Mouse (Mus musculus) heart, adult 9 months (tissue): ENCODE data around the gene Abcc5.
A peak's percentile ranks its signal among the peaks of the same experiment; 100 is the strongest.
"Not testable (repeated sequence)": the region's sequence is repeated elsewhere in the genome, so short reads cannot be mapped to it uniquely, and the experiment has no call there.

Source experiments
- DNase-seq, 2 experiments: peaks; one replicate each; pipeline ENCODE4 v3.0.0; 2022; ENCODE audit warnings: low spot score in 2 of 2

The Abcc5 gene

DNA sequence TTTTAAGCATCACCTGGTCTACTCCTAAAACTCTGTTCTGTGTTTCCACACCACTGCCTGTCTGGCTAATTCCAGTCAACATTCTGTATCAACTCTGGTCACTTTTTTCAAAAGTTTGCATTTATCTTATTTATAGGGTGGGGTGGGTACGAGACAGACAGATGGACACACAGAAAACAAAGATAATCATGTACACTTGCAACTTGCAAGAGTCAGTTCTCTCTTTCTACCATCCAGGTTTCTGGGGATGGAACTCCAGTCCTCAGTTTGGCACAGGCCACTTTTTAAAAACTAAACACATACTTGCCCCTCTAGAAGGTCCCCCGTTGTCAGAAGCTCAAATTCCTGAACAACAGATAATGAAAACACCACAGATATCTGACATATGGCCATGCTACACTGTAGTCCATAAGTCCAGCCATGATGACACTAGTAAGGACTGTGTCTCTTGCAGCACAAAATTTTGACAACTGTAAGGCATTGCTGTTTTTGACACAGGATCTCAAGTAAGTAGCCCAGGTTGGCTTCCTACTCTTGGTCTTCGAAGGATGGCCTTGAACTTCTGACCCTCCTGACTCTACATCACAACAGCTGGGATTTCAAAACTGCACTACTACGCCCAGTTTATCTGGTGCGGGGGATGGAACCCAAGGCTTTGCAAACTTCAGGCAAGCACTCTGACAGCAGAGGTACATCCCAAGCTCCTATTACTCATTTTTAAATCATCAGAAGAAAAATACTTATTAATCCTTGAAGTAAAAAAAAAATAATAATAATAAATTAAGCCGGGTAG, 3.1 kb downstream of the Abcc5 start:
- DNase-seq: no peak

DNA sequence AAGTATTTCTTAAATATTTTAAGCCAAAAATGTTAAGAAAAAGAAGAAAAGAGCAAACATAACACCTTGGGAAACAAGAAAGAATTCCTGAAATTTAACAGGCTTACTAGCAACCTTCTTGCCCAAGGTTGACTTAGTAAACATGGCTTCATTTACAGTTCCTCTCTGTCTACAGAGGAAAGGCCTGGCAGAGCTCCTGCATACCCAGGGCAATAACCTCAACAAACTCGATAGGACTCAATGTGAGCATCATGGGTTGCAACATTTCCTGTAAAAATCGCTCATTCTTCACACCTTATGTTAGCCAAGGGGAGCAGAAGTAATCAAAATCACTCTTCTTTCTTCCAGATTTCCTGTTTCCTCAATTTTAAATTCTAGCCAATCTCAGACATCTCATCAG, 8.1 kb downstream of the Abcc5 start:
- DNase-seq: no peak

DNA sequence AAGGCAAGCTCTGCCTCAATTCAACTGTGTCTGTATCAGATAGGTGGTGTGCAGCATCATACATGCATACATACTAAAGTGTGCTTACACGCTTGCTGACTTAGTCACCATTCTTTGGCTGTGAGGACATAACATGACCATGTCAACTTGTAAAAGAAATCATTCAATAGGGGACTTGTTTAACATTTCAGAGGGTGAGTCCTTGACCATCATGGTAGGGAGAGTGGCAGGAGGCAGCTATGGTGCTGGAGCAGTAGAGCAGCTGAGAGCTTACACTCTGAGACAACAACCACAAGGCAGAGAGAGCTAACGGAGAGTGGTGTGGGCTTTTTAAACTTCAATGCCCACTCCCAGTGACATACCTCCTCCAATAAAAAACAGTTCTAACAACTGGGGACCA, 9.9 kb downstream of the Abcc5 start:
- DNase-seq: no peak

DNA sequence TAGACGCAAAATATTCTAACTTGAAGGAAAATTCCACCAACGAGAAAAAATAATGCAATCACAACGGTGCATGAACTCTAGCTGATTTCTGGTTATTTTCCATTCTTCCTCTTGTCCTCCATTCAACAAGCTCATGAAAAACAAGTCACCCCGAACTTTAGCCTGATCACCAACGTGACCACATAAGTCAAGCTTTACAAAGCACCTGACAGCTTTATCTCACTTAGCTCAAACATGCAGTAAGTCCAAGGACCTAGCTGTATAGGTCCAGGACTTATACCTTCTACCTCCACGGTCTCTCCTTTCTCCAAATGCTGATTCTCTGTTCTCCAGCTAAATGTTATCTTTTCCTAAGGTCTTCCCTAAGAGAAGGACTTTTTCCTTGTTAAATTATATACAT, 10.4 kb downstream of the Abcc5 start:
- no peak for DNase-seq

DNA sequence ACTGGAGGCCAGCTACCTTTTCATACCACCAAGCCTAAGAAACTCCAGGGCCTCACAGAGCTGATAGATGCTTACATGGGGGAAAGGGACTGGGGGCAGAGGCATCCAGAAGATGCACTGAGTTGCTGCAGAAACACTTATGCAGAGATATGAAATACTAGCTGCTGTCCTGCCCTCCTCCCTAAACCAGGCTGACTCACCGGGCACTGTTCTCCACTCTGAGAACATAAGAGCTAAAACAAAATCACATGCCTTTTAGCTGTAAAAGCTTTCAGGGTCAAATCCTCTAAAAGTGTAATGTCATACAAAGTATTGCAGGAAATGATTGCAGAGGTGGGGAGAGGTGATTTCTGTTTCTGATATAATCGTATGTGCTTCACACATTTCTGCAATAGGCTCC, 11.0 kb downstream of the Abcc5 start:
- no peak for DNase-seq

DNA sequence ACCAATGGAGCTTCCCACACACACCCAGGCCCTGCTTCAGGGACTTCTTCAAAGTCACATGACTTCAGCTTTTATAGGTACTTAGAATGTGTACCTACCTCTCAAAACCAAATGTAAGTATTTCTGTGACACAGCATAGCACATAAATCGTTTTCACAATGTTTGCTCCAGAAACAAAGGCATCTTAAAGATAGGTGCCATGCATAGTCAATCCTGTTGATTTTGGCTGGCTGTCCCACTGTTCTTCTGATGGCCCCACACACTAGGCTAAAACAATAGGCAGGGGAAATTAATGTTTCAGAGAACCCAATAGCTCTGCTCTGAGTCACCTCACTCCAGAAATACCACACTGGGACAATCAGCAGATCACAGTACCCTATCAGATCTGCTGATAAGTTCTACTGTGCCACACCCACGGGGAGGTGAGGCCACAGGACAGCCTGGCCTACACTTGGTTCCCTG, 12.3 kb downstream of the Abcc5 start:
- peak; percentile 8 to 23 for DNase-seq

DNA sequence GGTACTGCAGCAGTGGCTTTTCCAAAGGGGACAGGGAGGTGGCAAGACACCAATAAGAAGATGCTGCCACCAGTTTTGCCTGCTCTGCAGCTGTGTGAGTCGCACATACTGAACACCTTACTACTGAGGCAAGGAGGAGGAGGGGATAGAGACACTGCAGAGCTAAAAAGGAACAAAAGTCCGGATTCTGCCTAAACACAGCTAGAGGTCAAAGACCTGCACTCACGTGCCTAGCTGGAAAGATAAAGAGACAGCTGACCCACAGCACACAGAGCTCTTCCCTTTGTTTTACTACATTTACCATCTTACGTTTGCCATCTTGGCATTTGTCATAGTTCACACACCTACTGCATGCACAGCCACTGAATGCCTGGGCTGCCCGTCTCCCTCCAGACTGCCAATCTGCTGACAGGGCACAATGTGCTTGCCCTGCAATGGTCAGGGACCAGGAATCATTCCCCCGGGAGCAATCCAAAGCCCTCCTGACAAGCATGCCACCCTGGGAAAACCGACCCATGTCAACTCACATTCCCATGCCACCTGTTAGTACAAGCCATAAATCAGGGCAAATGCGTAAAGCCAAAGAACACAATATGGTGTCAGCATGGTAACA, 14.1 kb downstream of the Abcc5 start:
- no peak for DNase-seq

DNA sequence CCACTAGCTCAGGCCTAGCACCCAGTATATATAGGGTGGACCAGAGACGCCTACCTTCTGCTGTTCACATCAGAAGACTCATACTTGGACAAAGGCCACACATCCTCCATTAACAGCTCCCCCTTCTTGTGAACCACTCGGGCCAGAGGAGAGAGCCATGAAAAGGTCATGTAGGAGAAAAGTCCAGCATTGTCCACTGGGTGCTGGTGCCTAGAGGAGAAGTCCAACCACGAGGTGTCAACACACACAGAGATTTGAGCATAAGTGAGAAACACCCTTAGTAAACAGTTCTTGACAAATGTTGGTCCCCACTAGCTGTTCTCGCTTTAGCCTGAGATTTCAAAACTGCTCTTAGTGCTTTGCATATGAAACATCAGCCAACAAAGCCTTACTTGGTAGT, 20.9 kb downstream of the Abcc5 start:
- no peak for DNase-seq

DNA sequence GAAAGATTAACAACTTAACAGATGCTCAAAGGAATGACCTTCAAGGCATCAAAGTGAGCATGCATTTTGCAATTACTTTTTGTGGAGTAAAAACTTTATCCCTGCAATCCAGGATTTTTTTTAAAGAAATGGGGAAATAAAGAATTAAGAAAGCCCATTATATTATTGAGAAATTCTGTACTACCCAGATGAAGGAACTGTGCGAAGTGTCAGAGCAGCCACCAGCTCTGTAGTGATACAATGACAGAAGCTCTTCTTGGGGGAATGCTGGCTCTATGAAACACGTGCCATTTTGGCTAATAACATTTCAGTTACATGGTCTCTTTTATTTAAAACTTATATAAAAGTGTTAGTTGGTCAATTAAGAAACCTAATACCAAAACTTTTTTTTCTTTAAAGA, 22.9 kb downstream of the Abcc5 start:
- no peak for DNase-seq

DNA sequence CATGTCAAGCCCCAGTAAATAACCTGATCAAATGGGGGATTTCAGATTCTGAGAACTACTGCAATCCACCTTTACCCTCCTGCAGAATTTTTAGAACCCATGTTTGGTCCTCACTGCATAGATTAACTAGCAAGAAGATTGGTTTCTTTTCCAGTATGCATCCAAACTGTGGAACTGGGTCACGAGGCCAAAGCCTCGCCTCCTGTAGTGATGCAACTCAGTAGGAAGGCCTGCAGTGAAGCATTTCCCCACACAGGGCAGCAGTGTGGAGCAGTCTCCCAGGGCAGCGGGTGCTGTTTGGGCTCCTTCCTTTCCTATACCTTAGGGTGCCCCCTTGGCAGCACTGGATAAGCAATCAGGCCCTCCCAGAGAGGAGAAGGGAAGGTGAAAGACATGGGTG, 24.6 kb downstream of the Abcc5 start:
- DNase-seq: no peak

DNA sequence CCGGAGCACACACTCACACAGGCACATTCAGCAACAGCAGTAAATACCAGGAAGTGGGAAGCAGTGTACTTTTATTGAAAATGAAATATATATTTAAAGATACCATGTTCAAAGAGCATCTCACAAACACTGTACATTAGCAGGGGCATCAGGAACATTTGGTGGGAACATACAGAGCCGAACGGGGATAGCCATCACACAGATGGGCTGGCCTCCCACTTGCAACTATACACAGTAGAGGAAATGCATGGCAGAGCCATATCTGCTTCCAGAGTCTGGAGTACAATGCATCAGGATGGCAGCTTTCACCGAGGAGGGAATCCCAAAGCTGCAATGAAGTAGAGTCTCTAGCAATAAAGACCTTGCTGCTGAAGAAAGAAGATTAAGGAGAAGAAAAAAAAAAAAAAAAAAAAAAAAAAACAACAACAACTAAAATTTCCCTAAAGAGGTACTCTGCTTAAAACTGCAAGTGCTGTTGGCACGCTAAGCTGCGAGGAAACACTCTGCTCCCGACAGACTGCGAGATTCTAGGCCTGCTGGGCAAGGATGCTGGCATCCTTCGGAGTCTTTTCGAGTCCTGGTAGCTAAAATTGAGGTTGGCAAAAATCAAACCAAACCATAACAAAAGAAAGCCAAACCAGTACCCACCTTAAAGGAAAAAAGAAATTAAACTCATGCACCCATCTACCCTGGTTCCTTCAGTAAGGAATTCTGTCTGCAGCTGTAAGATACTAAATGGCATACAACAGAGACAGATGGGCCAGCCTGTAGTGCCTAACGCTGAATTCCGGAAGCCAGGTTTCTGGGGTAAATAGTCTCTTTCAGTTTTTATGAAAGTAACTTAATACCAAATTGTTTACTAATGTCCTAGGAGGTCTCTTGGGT, 25.2 kb downstream of the Abcc5 start:
- no peak for DNase-seq

DNA sequence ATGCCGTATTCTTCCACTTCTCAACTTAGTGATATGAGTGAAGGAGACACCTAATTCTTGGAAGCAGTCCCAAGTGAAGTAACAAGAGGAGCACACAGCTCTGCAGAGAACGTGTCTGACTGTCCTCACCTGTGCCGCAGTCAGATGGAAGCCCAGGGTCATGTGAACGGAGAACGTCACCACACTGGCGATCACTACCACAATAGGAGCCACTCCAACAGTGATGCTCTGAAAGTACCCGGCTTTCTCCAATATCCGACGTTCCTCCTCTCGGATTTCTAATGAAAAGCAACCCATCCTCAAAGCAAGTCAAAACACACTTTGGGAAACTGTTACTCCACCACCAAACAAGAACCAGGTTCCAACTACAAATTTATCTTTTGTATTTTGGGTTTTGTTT, 29.3 kb downstream of the Abcc5 start:
- DNase-seq: no peak

DNA sequence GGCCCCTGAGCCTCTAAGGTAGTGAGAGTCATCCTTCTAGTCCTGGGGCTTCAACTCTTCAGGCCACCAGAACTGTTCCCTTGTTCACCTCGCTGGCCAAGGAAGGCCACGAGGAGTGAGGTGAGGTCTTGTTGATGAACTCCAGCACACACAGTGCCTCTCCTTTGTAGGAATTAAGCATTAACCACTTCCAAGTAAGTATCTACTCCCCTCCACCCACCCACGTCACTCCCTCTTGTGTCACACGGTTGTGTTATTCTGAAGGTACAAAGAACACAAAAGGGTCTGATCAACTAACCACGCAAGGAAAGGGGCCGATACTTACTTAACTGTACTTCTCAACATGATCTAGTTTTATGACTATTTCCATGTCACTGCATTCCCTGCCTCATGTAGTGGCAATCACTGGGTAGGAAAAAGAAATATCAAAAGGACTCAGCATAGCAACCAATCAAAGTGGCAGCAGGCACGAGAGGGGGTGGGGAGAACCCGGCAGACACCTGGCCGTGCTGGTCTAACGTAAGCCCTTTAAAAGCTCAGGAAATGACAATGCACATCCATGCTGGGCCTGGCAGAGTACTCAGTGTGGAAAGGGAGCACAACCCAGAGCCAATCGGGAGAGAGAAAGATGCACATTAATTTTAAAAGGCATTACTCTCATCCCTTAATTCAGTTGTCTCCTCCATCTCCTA, 30.8 kb downstream of the Abcc5 start:
- DNase-seq: no peak

DNA sequence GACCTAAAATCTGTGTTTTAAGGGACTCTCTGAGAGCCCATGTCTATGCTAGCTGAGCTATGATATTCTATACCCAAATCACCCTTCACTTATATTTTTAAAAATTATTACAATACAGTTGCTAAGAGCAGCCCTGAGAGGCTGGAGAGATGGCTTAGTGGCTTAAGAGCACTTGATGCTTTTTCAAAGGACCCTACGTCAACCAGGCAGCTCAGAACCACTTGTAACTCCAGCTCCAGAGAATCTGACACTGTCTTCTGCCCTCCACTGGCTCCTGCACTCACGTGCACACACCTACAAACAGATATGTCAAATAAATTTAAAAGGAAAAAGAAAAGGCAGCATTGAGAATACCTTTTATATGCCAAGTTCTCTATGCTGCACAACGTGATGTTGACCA, 34.4 kb downstream of the Abcc5 start:
- DNase-seq: no peak

DNA sequence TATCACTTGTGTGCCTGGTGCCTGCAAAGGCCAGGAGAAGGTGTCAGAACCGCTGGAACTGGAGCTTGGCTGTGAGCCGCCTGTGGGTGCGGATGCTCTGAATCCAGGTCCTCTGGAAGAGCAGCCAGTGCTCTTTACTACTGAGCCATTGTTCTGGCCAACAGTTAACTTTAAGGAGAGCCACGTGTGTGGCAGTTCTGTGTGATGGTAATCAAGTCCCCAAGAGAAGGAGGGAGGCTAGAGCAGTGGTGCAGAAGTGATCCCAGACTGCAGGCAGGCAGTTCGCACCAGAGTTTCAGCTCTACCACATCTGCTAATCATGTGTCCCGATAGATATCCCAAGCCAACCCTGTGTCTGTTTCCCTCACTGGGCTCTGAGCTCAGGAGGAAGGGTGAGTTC, 36.0 kb downstream of the Abcc5 start:
- DNase-seq: no peak

DNA sequence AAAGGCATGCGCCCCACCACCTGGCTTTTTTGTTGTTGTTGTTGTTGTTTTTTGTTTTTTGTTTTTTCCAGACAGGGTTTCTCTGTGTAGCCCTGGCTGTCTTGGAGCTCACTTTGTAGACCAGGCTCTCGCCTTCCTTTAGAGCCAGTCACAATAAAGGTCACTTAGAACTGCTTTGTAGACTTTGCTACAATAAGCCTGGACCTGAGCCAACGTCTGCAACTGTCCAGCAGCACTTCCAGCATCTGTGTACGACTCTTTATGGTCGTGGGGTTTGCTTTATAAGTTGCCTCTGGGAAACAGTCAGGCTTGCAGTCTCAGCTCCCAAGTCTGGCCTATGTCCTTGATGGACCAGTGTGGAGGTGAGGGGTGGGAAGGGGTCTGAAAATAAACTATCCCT, 45.2 kb downstream of the Abcc5 start:
- no peak for DNase-seq

DNA sequence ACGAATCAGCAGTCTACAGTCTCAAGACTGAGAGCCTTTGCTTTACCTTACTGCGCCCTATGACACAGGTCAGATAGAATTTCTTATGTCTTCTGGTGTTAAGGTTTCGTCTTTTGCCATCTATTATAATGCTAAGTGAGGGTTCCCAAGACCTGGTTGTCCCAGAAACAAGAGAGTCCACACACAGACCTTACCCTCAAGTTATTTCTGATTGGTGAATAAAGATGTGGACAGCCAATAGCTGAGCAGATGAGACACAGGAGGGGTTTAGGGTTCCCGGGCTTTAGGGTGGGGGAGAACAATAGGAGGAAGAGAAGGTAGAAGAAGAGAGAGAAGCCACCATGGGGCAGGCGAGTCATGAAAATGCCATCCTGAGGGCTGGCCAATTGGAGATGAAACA, 50.9 kb downstream of the Abcc5 start:
- no peak for DNase-seq

DNA sequence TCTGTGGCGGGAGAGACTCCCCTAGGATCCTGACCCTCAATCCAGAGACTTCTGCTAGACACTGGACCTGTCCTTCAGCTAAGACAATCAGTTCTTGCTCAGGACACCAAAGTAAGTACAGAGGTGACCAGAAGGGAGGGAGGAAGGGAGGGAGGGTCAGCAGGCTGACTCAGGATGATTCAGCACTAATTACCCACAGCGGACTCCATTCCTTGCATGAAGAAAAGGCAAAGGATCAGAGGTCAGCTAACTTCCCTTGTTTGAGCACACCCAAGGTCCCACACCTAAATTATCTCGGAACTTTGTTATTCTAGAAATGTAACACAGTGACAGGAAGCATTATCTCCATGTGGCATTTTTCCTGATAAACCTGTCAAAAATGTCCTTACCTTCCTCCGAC, 54.5 kb downstream of the Abcc5 start:
- no peak for DNase-seq

DNA sequence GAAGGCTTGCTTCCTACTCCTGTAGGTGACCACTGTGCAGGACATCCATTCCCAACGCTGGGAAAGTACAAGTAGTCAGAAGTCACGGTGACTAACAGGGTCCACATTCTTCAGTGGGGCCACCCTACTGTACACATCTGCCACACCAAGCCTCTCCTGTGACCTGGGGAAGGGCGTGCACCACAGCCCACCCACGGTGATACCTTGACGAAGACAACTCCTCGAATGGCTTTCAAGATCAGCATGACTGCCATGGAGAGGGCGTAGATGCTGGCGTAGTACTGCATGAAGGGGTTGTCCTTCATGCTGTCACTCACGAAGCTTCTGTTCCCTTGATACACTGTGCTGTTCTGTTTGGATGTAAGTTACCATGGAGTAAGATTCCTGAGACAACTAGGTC, 58.0 kb downstream of the Abcc5 start:
- DNase-seq: no peak

DNA sequence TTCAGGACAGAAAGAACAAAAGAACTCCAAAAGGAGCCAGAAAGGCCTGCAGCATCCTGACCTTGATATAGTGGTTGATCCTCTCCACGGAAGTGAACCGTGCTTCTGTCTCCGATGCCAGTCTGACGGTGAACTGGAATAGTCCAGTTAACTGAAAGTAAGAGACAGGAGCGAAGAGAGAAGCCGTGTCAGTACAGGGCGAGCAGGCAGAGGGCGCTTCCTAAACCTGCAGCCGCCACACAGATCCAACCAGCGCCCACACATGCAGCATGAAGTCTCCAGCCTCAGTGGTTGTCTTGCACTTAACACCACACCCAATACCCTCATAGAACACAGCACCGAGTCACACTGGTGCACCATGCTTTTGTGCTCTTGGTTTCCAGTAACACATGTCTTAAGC, 64.1 kb downstream of the Abcc5 start:
- DNase-seq: no peak

DNA sequence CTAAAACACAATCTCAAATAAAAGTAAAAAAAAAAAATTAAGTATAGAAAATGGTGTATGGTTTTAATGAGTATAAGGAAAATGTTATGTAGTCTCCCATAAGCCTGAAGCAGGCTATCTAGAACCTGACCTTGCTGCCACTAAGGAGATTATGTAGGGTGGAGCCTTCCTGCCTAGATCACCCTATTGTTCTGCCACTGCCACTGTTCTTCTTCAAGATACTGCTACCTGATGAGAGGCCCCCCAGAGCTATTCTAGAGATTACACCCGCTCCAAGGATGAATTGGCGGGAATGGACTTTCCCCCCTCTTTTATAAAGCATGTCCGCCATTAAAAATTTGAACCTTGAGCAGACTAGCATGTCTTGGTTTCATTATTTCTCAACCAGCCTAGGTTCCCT, 64.7 kb downstream of the Abcc5 start:
- not testable (repeated sequence) for DNase-seq

DNA sequence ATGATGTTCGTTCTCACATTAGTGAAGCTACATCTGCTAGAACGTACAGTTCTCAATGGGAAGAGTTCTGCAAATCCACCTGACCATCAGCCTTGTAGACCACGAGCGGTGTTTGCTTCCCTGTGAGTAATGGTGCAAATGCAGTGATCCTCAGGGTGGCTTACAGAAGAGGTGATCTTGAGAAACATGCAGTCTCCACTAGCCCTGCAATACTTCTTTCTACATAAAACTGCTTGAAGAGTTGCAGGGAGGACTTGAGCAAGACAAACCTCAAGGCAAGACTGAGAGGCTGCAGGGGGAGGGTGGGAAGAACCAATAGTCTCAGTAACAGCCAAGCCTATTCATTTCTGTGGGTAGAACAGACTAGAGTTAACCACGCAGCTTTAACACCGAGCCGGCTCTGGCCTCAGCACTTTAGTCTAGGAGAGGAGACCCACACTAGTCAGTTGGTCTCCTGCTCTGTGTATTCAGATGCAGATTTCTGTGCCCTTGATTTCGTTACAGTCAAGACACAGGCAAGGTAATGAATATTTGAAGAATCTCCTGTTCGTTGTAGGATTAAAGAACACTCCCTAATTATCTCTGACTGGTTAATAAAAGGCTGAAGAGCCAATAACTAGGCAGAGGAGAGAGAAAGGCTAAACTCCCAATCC, 66.4 kb downstream of the Abcc5 start:
- DNase-seq: no peak
